Mouse (Mus musculus): Measurements from ENCODE around the gene Rgs9.
"Not testable (repeated sequence)": the region's sequence is repeated elsewhere in the genome, so short reads cannot be mapped to it uniquely, and the experiment has no call there.

Rgs9 gene

GRCm38 (mm10) chr11:109297710-109298375, at the start of gene Rgs9:
Rgs9 (minus strand) TSS chr11:109298129.
- peak; percentile 91 for DNase-seq (ENCODE audit: extremely low spot score, low spot score)

- DNase-seq (ENCODE audit: extremely low spot score, low spot score), result no peak
Observed at GRCm38 (mm10) chr11:109347242-109347959, 49.5 kb upstream of the Rgs9 start.

GRCm38 (mm10) chr11:109343991-109344599, 46.2 kb upstream of the Rgs9 start:
- no peak for DNase-seq (ENCODE audit: extremely low spot score, low spot score)

- DNase-seq (ENCODE audit: extremely low spot score, low spot score), result no peak
Observed at GRCm38 (mm10) chr11:109343558-109343957, 45.6 kb upstream of the Rgs9 start.

GRCm38 (mm10) chr11:109342666-109343065, 44.7 kb upstream of the Rgs9 start:
- DNase-seq (ENCODE audit: extremely low spot score, low spot score), result not testable (repeated sequence)

- DNase-seq (ENCODE audit: extremely low spot score, low spot score), result no peak
Observed at GRCm38 (mm10) chr11:109340541-109340940, 42.6 kb upstream of the Rgs9 start.

- no peak for DNase-seq (ENCODE audit: extremely low spot score, low spot score)
Observed at GRCm38 (mm10) chr11:109339155-109339938, 41.4 kb upstream of the Rgs9 start.

- no peak for DNase-seq (ENCODE audit: extremely low spot score, low spot score)
Observed at GRCm38 (mm10) chr11:109335890-109336289, 38.0 kb upstream of the Rgs9 start.

GRCm38 (mm10) chr11:109334773-109335172, 36.8 kb upstream of the Rgs9 start:
- no peak for DNase-seq (ENCODE audit: extremely low spot score, low spot score)

- DNase-seq (ENCODE audit: extremely low spot score, low spot score), result no peak
Observed at GRCm38 (mm10) chr11:109332722-109333121, 34.8 kb upstream of the Rgs9 start.

GRCm38 (mm10) chr11:109331424-109331824, 33.5 kb upstream of the Rgs9 start:
- DNase-seq (ENCODE audit: extremely low spot score, low spot score), result peak; percentile 91

- no peak for DNase-seq (ENCODE audit: extremely low spot score, low spot score)
Observed at GRCm38 (mm10) chr11:109330706-109331393, 32.9 kb upstream of the Rgs9 start.

- DNase-seq (ENCODE audit: extremely low spot score, low spot score), result no peak
Observed at GRCm38 (mm10) chr11:109329331-109329730, 31.4 kb upstream of the Rgs9 start.

GRCm38 (mm10) chr11:109327952-109328351, 30.0 kb upstream of the Rgs9 start:
- no peak for DNase-seq (ENCODE audit: extremely low spot score, low spot score)

GRCm38 (mm10) chr11:109327381-109327780, 29.5 kb upstream of the Rgs9 start:
- no peak for DNase-seq (ENCODE audit: extremely low spot score, low spot score)

- no peak for DNase-seq (ENCODE audit: extremely low spot score, low spot score)
Observed at GRCm38 (mm10) chr11:109326270-109326669, 28.3 kb upstream of the Rgs9 start.

GRCm38 (mm10) chr11:109320361-109320933, 22.5 kb upstream of the Rgs9 start:
- DNase-seq (ENCODE audit: extremely low spot score, low spot score), result no peak

- DNase-seq (ENCODE audit: extremely low spot score, low spot score), result no peak
Observed at GRCm38 (mm10) chr11:109319946-109320345, 22.0 kb upstream of the Rgs9 start.

GRCm38 (mm10) chr11:109319471-109319870, 21.5 kb upstream of the Rgs9 start:
- DNase-seq (ENCODE audit: extremely low spot score, low spot score), result no peak

- DNase-seq (ENCODE audit: extremely low spot score, low spot score), result no peak
Observed at GRCm38 (mm10) chr11:109316921-109317320, 19.0 kb upstream of the Rgs9 start.
